Mouse (Mus musculus): ENCODE data around the gene Syne3.
A peak's percentile ranks its signal among the peaks of the same experiment; 100 is the strongest.

Syne3 gene

DNA sequence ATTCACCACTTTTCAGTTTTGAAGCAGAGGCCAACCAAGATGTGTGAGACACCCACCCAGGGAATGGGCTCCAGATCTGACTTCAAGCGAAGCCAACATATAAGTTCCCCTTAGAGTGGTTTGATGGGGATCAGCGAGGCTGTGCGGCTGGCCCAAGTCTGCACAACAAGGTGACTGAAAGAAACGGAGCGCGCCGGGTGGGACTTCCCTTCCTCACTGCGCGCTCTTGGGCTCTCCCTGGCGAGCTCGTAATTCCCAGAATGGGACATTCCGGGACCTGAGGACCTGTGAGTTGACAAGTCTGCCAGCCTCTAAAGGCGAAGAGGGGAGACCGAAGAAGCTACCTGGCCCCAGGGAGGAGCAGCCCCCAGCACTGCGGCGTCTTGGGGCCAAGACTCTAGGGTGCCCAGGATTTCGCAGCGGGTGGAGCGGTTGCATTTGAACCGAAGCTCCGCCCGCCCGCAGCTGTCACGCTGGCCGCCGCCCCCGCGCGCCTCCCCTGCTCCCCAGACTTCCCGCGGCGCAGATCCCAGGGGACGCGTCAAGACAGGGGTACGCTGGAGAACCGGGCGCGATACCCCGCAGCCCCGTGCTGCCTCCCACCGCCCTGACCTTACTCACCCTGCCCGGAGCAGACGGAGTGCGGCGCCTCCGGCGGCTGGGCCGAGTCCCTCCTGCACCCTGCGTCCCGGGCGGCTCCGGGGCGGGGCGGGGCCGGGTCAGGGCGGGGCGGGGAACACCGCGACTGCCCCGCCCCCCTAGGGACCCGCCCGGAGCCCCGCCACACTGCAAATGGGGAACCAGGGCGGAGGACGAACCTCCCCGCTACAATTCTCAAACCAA is at the start of gene Syne3:
Gene Syne3 (minus strand): TSS at position 440 of the 843 bp plus-strand sequence.
- peak in 1 of 2 experiments; percentile 44 for DNase-seq (ENCODE audit: low spot score in 2 of 2)

DNA sequence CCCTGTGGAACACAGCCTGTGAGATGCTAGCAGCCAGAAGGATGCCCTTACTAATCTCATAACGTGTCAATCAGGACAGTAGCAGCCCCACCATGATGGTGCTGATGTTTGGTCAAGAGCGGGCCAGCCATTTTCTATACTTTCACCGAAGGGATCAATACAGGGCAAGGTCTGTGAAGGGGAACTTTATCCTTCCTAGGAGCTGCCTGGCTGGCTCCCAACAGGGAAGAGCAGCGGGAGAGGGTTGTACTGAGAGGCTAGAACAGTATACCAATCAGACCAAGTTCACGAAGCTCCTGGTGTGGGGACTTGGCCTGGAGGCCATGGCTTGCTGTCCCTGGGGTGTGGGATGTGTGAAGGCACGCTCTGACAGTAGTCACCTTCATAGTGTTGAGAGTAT is 45.7 kb upstream of the Syne3 start:
- no peak for DNase-seq (ENCODE audit: low spot score in 2 of 2)

DNA sequence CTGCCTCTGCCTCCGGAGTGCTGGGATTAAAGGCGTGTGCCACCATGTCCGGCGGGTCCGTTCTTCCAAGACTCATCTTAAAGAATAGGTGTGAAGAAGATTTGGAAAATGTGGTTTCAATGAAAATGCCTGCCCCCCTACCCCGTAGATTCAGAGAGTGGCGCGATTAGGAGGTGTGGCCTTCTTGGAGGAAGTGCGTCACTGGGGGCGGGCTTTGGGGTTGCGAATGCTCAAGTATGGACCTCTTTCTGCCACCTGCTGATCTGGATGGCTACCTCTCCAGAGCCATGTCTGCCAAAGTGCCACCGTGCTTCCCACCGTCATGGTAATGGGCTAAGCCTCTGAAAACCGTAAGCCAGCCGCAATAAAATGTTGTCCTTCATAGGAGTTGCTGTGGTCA is 44.4 kb upstream of the Syne3 start:
- no peak for DNase-seq (ENCODE audit: low spot score in 2 of 2)

GRCm38 (mm10) chr12:105050898-105051297 is 41.3 kb upstream of the Syne3 start:
- DNase-seq (ENCODE audit: low spot score in 2 of 2): peak in 1 of 2 experiments; percentile 60

- no peak for DNase-seq (ENCODE audit: low spot score in 2 of 2)
These were observed 40.2 kb upstream of the Syne3 start for GRCm38 (mm10) chr12:105049813-105050212.

GRCm38 (mm10) chr12:105048301-105048863 is 38.8 kb upstream of the Syne3 start:
- no peak for DNase-seq (ENCODE audit: low spot score in 2 of 2)

DNA sequence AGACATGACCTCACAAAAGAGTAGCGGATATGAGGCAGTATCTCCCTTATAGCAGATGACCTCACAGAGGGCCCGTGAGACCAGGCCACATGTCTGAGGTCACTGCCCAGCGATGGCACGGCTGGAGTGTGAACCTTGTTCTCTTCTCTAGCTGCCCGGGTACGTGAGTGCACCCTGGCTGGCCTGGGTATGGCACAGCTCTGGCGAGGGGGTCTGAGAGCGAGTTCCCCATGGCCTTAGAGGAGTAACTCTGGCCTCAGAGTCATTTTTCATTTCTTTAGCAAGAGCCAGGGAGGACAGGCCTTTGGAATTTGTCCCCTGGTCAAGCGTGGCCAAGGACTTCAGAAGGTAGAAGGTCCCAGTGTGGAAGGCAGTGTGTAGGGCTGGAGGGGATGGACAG is 35.2 kb upstream of the Syne3 start:
- no peak for DNase-seq (ENCODE audit: low spot score in 2 of 2)

DNA sequence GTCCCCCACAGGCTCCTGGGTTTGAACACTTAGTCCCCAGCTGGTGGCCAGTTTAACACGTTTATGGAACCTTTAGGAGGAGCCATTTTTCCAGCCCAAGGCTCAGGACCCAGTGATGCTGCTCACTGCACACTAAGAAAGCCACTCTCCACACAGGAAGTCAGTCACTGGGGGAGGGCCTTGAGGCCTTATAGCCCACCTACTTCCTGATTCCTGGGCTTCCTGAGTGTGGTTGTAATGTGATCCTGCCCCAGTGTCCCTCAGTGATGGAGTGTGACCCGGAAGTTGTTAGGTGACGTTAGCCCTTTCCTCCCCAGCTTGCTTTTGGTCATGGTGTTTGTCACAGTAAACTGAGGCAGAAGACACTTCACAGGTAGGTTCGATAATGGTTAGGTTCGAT is 33.5 kb upstream of the Syne3 start:
- DNase-seq (ENCODE audit: low spot score in 2 of 2): no peak

DNA sequence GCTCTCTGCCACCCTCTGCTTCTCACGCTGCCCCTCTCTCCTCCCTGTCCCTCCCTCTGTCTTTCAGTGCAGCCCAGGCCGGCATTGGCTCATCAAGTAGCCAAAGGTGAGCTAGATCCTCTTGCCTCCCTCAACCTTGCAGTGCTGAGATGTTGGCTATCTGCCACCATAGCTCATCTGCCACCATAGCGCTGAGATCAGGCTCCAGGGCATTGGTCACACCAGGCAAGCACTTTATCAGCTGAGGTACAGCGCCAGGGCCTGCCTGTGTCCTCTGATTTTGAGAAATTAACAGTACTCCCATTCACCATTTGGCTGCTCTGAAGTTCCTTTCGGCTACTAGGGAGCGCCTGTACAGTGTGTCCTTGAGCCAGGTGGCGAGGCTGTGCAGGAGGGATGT is 31.3 kb upstream of the Syne3 start:
- no peak for DNase-seq (ENCODE audit: low spot score in 2 of 2)

DNA sequence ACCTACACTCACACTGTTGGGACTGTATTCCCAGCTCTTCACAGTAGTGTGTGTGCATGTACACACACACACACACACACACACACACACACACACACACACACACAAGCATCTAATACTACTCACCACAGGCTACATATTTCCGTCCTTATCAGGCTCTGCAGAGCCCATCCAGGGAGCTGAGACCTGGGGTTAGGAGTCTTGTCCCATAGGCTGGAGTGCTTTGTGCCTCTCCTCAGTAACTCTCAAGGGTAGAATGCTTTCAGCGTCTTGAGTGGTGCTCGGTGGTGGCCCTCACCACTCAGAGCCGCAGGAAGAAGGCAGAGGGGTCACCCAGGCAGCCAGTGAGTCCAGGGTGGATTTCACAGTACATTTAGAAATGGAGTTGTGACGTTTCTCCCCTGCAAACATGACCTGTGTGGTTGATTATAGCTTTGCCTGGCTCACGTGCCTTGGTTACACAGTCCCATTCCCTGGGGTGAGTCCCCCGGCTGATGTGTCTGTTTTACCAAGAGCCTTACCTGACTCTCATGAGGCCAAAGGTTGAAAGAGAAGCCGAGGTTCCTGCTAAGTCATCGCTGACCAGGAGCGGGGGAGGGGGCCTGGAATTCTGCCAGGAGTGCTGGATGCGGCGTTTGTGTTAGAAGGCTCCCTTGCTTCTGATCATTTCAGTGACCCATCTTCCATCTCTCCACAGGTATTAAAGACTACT is 30.1 kb upstream of the Syne3 start:
- DNase-seq (ENCODE audit: low spot score in 2 of 2): no peak

- DNase-seq (ENCODE audit: low spot score in 2 of 2): no peak
These were observed 29.3 kb upstream of the Syne3 start for GRCm38 (mm10) chr12:105038918-105039317.

DNA sequence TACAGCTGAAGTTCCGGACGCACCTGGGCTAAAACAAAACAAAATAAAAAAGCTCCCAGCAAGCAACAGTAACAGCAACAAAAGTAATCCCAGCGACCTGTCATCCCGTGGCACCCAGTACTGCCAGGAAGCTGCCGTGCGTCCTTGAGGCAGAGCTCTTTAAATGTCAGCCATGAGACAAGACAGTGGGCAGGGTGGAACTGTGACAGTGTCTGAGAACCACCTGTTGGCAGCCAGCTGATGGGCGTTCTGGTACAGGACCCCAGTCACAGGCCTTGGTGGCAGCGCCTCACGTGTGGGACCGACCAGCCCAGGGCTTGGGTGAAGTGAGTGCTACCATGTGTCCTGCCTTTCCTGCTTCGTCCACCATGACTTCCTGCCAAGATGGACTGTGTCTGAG is 28.6 kb upstream of the Syne3 start:
- no peak for DNase-seq (ENCODE audit: low spot score in 2 of 2)

DNA sequence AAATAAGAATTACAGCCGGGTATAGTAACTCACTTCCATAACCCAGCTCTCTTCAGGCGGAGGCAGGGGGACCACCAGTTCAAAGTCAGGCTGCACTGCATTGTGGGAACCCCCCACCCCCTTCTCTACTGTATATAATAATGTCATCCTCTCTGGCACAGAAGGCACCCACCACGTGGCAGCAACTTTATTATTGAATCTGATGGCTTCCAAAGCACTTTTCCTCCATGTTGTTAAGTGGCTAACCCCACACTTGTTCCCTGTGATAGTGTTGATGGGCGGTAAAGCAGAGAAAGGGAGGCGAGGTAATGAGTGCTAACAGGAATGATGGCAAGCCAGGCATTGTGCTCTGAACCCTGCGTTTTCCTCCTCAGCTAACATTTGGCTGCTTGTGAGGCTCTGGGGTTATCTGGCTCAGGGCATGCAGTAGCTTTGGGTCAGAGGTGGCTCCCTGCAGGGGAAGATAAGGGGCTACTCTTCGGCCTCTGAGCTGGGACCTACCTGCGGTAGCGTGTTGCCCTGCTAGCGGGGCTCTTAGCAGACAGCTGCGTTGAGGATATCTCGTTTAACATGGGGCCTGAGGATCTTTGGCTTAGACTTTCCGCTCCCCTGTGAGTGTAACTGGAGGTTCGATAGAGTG is 24.6 kb upstream of the Syne3 start:
- no peak for DNase-seq (ENCODE audit: low spot score in 2 of 2)

DNA sequence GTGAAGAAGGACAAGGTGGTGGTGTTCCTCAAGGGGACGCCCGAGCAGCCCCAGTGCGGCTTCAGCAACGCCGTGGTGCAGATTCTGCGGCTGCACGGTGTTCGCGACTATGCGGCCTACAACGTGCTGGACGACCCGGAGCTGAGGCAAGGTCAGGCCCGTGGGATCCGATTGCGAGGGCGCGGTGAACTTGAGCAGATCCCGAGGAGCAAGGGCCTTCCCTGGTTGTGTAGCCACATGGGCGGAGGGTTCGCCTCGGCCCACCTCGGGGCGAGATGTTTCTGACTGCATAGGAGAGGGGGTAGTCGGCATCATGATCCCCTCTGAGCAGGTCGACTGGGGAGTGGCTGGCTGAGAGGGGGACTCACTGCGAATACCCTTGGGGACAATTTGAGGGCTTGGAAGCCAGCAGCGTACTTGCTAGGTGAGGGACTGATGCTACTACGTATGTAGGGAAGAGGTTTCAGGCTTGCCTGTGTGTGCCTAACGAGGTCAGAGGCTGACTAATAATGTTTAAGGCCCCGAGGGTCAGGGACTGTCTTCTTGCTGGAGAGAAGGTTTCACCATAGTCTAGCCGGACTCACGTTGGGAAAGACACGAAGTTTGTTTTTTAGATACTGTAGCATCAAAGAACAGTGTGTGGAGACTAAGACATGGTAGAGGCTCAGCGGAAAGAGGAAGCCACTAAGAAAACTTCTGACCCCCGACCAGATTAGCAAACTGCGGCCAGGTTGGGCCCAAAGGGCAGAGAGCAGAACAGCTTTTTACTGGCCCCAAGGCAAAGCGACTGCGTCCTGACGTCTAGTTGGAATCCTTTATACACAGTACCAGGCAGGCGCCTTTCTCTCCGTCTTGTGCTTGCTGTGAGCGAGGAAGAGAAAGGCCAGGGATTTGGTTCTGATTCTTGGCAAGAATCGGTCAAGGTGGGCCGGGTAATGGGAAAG is 23.5 kb upstream of the Syne3 start:
- DNase-seq (ENCODE audit: low spot score in 2 of 2): no peak

- DNase-seq (ENCODE audit: low spot score in 2 of 2): peak; percentile 100
These were observed 22.7 kb upstream of the Syne3 start, which contains the start of gene Glrx5 for GRCm38 (mm10) chr12:105032147-105032831. Gene Glrx5, plus strand, starts transcription at chr12:105032688.

DNA sequence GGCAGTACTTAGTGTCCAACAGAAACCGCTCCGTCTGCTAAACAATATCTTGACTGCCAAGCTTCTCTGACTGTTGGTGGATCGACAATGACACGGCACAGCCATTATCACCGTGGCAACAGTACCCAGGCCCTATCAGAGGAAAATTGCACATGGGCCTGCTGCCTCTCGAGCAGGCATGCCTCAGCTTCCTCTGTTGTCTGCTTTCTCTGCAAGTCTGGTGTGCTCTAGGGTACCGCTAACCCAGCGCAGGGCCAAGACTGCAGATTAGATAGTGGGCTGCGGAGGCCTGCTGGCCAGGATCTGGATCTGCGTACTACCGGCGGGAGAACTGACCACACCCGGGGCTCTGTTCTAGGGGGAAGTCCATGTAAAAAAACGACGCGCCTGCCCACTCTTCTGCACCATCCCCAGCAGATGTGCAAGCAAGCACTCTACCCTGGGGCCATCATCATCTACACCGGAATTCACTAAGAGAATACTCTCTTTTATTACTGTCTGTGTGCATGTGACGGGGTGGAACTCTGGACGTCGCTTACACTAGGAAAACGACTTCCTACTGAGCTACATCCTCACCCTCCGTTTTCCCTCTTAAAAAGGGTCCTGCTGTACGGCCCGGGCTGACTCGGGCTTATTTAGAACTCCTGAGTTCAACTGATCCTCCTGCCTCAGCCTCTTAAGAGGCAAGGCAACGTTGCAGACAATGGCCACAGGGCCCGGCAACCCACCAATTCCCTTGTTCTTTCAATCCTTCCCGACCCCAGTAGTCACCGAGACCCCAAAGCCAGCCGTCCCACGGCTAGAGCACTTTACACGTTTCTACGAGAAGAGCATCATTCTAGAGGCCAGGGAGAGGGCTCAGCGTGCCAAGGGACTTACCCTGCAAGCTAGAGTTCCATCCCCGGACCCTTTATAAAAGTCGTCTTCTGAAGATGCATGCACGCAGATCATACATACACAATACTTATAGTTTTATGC is 21.8 kb upstream of the Syne3 start:
- no peak for DNase-seq (ENCODE audit: low spot score in 2 of 2)

DNA sequence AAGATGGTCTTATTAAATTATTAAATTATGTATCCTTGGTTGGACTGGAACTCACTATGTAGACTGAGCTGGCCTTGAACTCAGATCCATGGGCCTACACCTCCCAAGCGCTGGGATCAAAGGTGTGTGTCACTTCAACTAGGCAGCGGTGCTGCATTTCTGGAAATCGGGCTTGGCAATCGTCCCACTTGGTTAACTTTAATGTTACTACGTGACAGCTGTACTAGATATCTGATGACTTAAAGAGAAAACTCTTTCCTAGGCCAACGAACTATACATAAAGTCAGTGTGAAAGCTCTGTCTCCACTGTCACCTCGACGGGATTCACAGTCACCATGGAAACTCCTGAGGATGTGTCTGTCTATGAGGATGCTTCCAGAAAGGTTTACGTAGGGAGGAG is 20.3 kb upstream of the Syne3 start:
- DNase-seq (ENCODE audit: low spot score in 2 of 2): no peak

DNA sequence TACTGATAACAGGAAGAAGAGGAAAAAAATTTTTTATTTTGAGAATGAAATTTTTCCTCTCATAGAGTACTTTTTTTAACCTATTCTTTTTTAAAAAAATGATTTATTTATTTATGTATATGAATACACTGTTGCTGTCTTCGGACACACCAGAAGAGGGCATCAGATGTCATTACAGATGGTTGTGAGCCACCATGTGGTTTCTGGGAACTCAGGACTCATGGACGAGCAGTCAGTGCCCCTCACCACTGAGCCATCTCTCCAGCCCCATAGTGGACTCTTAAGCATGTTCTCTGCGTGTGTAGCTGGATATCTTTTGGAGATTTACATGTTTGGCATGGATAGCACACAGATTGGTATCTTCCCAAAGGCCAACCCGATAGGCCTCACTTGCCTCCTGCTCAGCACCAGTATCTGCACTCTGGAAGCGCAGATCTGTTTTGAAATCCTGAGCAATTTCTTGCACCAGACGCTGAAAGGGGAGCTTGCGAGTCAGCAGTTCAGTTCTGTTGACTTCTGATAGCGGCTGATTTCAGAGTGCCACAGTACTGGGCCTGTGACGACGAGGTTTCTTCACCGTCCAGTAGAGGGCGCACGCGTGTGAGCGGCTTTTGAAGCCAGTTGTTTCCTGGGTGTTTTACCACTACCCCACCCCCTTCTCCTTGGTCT is 17.8 kb upstream of the Syne3 start:
- peak in 1 of 2 experiments; percentile 59 for DNase-seq (ENCODE audit: low spot score in 2 of 2)
